Mouse (Mus musculus) olfactory bulb, adult 2 months (tissue): Measurements from ENCODE around the gene Slc12a5.

Experiments
- CTCF ChIP-seq: fragments of 200-500 bp; IDR thresholded peaks from 2 replicates; pipeline ENCODE4 v1.5.1; 2012; ENCODE audit warnings: low read depth, mild to moderate bottlenecking, low read length, moderate library complexity; ENCODE audit not compliant: insufficient read depth
- POLR2A ChIP-seq: fragments of 200-500 bp; IDR thresholded peaks from 2 replicates; pipeline ENCODE4 v1.6.1; 2012; ENCODE audit warnings: mild to moderate bottlenecking, low read depth, low read length, moderate library complexity; ENCODE audit not compliant: insufficient read depth

DNA sequence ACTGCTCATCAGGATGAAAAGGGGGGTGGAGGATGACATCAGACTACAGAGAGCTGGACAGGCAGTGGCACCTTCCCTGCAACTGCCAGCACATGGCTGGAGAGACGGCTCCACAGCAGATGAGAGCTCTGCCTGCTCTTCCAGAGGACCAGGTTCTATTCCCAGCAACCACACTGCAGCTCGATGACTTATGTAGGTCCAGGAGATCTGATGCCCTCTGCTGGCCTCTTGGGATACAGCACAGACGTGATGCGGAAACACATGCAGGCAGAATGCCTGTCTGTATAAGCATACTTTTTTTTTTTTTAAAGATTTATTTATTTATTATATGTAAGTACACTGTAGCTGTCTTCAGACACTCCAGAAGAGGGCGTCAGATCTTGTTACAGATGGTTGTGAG is 42.3 kb upstream of the Slc12a5 start:
- TF ChIP-seq POLR2A (no peak), CTCF (no peak)
